Mouse (Mus musculus) adipocyte (in vitro differentiated cells): ENCODE results near the gene Esx1.
A peak's percentile ranks its signal among the peaks of the same experiment; 100 is the strongest.

Experiments
- DNase-seq: peaks from one replicate; pipeline ENCODE4 v3.0.0-alpha.2; 2016; ENCODE audit warnings: low spot score

The Esx1 gene

GRCm38 (mm10) chrX:137121718-137122117 is at the start of gene Esx1:
Esx1 (minus strand) TSS chrX:137122083.
- DNase-seq, result no peak

- DNase-seq, result no peak
These were observed 48.1 kb upstream of the Esx1 start for GRCm38 (mm10) chrX:137170021-137170420.

- no peak for DNase-seq
These were observed 45.8 kb upstream of the Esx1 start for GRCm38 (mm10) chrX:137167658-137168057.

- no peak for DNase-seq
These were observed 43.7 kb upstream of the Esx1 start for GRCm38 (mm10) chrX:137165621-137166020.

GRCm38 (mm10) chrX:137162700-137163099 is 40.8 kb upstream of the Esx1 start:
- DNase-seq, result no peak

- DNase-seq, result no peak
These were observed 39.1 kb upstream of the Esx1 start for GRCm38 (mm10) chrX:137160971-137161370.

GRCm38 (mm10) chrX:137149050-137149449 is 27.2 kb upstream of the Esx1 start:
- DNase-seq, result no peak

- no peak for DNase-seq
These were observed 22.8 kb upstream of the Esx1 start for GRCm38 (mm10) chrX:137144674-137145073.

GRCm38 (mm10) chrX:137143726-137144125 is 21.8 kb upstream of the Esx1 start:
- no peak for DNase-seq

- DNase-seq, result peak; percentile 18
These were observed 20.7 kb upstream of the Esx1 start for GRCm38 (mm10) chrX:137142546-137142945.

- peak; percentile 84 for DNase-seq
These were observed 19.8 kb upstream of the Esx1 start for GRCm38 (mm10) chrX:137141669-137142068.

- no peak for DNase-seq
These were observed 5.7 kb upstream of the Esx1 start for GRCm38 (mm10) chrX:137127542-137127941.

- DNase-seq, result no peak
These were observed 2.0 kb downstream of the Esx1 start for GRCm38 (mm10) chrX:137119675-137120423.

- DNase-seq, result no peak
These were observed 3.7 kb downstream of the Esx1 start for GRCm38 (mm10) chrX:137118097-137118746.

GRCm38 (mm10) chrX:137106498-137106897 is 15.4 kb downstream of the Esx1 start:
- DNase-seq, result no peak

GRCm38 (mm10) chrX:137104531-137104930 is 17.4 kb downstream of the Esx1 start:
- no peak for DNase-seq
